Mouse (Mus musculus): ENCODE measurements at regions not wholly inside any gene's neighbourhood (a gene's known extent, or its start where the extent isn't known, plus 50 kb on each side); places are given as distances from the start of the nearest gene placed in this dataset.

DNA sequence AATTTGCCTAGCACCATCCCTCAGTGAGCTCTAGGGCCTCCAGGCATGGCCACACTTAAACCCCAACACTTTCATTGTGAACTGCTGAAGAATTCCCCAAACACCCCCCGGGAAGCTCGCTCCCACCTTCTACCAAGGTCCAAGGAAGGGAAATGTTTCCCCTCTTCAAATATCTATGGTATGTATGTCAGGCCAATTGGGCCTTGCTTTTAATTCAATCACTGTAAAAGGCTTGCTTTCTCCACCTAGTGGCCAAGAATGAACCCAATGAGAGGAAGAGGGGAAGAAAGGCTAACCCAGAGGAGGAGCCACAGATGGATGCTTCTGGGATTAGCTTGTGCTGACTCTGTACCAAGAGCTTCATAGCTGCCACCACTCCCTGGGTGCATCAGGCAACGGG, 336.3 kb upstream of the Tgfbr2 start:
- DNase-seq = no peak

DNA sequence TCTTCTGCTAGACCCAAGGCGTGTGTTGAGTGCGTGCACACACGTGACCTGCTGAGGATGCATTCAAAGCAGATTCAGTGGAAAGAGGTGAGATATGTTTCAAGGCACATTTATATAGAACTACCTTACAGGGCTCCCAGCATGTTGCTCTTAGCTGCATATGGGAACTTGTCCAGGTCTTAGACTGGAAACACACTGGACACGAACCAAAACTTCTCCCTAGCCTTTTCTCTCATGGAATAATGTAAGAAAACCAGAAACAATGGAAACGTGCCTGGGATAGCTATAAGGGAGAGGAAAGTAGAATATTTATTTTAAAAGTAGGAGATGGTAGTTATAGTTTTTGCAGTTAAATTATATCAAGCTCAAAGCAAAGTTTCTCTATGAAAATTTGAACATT, 332.6 kb upstream of the Tgfbr2 start:
- DNase-seq = no peak

DNA sequence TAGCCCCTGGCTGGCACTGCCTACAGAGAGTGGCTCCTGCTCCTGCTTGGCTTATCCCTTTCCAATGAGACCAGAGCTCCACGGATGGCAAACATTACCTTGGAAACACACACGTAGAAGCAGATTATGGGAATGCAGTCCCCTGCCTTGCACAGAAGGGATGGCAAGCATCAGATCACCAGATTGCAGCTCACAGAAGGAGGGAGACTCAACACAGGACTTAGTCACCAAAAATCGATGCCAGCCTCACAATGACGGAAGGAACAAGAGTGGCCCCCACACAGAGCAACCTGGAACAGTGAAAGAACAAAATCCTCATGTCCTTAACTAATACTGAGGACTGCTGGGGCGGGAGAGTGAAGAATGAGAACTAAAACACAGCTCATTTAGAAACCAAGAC, 327.7 kb upstream of the Tgfbr2 start:
- DNase-seq = no peak

DNA sequence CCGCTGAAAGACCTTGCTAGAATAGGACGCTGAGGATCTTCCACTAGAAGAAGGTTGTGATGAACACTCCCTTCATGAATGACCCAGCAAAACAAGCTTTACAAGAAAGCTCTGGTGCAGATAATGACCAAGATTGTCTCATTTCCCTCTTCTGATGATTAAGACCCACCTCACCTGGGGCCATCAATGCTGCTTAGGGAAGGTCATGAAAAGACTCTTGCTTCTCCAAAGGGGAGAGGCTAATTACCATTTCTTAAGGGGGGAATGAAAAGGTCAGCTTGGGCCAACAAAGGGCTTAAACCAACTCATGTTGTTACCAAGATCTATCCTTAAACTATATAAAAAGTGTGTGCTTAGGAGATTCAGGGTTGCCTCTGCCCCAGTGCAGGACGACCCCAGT, 325.8 kb upstream of the Tgfbr2 start:
- no peak for DNase-seq

DNA sequence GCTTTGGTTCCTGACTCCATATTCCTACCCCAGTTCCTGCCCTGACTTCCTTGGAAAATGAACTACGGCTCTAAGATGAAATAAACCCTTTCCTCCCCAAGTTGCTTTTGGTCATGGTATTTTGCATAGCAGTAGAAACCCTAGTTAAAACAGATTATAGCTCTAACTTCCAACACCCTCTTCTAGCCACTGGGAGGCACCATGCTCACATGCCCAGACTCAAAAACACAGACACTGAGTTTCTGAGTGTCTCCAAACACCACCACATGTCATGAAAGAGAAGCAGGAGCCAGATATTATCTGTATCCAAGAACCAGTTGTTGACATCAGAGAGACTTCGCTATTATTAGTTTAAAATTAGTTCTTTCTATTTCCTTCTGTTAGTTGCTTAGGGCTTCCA, 316.1 kb upstream of the Tgfbr2 start:
- DNase-seq = no peak

DNA sequence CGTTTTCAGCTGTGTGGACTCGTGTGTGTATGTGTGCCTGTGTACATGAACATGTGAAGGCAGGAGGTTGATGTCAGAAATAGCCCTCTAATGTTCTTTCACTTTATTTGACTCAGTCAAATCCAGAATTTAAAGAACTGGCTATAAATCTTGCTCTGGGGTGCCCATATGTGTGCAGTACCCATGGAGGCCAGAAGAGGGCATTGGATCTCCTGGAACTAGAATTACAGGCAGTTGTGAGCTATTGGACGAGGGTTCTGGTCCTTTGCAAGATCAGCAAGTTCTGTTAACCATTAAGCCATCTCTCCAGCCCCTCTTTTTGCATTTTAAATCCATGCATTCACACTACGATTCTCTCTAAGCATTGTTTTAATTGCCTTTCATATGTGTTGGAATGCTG, 314.6 kb upstream of the Tgfbr2 start:
- no peak for DNase-seq

DNA sequence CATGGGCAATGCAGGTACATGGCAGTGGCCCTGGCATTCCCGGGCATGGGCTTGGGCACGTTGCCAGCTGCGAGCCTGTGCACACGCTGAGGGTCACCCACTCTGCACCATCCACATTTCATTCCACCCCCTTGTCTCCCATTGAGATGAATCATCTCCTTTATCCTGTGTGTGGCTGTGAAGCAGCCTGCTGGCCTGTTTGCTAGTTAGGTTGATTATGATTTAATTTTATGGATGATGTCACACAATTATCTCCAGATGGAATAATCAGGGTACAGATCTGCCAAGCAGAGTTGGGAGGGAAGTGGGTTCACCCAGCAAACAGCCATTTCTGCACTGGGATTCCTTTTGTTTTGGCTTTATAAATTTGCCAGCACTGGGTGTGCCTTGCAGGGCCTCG, 314.1 kb upstream of the Tgfbr2 start:
- no peak for DNase-seq

DNA sequence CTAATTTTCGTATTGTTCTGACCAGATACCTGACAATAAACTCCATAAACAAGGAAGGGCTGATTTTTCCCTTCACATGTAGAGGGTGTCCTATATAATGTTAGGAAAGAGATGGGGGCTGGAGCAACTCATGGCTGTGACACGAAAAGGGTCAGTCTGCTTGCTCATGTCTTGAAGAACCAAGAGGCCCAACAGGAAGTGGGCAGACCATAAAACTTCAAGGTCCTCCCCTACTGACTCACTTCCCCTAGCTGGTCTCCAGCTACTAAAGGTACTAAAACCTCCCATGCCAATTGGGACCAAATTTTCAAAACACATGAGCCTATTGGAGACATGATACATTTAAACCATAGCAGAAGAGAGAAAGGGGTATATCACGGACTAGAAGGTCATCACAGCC, 302.1 kb upstream of the Tgfbr2 start:
- DNase-seq = no peak

DNA sequence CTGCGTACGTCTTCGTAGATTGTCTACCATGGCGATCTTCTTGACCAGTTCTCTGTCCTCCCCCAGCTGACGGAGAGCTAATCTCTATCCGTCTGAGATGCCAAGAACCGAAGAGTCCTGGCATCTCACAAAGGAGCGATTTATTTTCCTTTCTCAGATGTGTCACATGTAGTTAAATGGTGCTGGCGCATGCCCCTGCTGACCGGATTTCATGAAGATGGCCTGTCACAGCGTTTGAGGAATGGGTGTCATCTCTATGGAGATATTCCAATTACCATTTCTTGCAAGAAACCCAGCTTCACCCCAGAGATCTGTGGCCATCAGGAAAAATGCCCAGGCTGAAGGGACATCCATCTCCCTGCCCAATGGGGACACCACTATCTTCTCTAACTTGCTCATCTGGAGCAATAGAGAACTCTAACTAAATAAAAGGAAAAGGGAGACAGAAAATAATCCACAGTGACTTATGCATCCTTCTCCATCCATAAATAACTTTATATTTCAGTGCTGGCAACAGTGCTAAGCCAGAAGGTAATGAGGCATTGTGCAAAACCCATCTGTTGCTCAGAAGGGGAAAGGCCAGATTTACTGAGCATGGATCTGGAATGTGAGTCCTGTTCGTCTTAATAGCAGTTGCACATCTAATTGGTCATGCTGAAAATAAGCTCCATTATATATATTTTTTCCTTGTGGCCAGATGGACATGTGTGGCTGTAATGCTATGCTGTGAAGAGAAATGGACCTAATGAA, 300.2 kb upstream of the Tgfbr2 start:
- no peak for DNase-seq

DNA sequence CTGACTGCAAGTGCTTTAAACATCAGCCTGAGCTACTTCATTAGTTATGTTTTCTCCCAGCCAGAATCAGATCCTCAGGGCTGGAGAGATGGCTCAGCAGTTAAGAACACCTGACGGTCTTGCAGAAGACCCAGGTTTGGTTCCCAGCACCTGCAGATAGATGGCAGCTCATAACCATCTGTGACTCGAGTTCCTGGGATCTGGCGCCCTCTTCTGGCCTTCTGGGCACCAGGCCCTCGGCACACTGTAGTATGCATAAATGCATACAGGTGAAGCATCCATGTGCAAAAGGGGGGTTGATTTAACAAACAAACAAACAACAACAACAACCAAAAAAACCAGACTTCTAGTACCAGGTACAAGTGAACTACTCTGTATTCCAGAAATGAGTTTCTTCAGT, 297.7 kb upstream of the Tgfbr2 start:
- DNase-seq = no peak

DNA sequence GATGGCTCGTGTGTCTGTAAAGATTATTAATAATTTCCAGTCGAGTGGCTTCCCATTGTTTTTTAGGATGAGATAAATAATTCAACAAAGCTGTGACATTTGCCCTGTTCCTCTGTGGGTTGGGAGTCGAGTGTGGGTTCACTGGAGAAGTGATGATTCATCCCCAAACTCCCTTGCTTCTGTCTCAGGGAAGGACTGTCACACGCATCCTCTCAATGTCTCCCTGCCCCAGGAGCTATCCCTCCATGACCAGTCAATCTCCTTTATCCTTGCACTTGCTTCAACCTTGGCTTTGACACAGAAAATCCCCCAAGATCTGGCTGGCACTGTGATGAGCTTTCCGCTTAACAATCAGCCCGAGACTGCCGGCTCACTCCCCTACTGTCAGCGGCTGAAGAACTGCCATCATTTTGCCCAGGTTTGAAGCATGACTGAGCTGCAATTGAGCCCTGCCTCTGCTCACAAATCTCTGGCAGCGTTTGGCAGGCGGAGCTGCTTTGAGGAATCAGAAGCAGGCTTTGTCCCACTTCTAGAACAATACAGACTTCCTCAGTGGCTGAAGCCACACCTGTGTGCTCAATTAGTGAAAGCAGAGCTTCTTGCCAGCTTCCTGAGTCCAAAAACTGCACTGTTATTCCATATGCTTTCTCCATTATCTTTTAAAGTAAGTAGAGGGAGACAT, 293.6 kb upstream of the Tgfbr2 start:
- DNase-seq = peak; percentile 2

DNA sequence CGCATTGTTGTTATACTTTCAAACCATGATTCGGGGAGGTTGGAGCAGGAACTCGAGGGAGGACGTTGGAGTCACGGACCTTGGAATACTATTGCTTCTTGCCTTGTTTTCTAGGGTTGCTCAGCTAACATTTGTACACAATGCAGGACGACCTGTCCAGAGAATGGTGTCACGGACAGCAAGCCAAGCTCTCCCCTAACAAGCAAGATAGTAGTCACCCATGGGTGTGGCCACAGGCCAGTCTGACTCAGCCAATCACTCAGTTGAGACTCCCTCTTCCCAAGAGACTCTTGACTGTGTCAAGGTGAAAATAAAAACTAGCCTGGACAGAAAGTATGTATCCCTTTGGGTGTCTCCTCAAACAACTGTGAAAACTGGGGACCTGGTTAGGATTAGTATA, 291.2 kb upstream of the Tgfbr2 start:
- DNase-seq = peak; percentile 12

DNA sequence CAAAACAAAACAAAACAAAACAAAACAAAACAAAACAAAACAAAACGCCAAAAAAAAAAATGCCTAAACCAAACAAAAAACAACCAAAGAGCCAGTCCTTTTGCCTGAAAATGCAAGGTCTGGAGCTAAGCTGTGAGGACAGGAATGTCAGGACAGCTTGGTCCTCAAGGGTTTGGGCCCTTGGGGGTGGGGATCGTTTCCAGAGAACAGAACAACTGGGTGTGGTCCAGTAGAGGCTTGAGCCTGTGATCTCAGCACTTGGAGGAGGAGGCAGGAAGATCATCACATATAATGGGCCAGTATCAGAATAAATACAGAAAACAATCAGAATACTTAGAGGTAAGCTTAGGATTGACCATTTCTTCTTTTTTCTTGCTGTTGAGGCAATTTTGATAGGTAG, 289.5 kb upstream of the Tgfbr2 start:
- no peak for DNase-seq

DNA sequence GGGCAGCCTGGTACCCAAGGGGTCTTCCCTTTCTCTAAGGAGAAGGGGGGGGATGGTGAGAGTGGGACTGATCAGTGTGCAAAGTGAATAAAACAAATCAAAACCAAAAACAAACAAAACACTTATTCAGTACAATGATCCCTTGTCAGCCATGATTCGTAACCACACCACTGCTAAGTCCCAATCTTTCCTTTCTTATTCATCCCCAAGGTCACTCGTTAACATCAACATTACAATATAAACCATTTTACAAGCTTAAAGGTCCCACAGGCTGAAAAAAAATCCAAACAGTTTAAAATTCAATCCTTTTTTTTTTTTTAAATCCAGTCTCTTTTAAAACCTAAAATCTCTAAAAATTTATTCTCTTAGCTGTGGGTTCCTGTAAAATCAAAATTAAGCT, 287.1 kb upstream of the Tgfbr2 start:
- DNase-seq = no peak

DNA sequence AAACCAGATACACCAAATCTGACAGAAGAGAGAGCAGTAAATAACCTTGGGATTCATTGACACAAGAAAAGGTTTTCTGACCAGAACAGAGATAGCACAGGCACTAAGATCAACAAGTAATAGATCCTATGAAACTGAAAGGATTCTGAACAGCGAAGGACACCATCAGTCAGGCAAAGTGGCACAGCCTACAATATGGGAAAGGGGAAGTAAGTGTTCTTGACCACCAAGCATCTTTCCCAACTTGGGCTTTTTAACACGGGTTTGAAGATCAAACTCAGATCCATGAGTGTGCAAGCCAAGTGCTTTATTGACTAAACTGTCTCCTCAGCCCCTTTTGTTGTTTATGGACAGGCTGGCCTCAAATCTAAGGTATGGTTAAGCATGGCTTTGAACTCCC, 284.9 kb upstream of the Tgfbr2 start:
- no peak for DNase-seq

DNA sequence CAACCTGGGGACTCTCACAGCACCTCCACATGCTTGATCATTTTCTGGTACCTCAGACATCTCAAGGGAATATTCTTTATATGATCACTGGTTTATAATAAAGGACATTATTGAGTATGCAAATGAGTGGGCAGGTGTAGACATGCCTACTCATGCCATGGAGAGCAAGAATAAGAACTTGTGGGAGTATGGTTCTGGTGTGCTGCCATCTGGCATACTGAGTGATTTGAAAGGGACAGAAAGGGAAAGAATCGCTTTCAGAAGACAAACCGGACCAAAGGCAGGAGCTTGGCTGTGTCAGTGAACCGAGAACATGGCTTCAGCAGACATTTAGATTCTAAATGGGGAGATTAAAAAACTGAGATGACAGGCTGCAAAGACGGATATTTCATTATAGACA, 276.9 kb upstream of the Tgfbr2 start:
- no peak for DNase-seq

DNA sequence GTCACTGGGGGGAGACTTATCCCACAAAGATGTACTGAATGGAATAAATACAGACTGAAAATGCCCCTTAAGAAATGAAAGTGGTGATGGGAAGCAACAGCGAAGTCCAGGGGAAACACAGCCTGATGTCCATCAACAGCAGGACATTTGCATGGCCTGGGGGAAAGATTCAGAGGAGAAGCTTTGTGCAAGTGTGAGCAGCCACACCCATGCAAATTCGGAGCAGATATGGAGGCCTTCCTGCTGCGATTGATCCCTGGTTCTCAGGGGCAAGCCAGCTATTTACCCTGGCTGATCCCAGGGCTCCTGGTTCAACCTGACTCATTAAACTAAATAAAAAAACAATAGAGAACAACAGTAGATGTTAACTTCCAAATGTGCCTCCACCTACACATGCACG, 275.7 kb upstream of the Tgfbr2 start:
- DNase-seq = no peak

DNA sequence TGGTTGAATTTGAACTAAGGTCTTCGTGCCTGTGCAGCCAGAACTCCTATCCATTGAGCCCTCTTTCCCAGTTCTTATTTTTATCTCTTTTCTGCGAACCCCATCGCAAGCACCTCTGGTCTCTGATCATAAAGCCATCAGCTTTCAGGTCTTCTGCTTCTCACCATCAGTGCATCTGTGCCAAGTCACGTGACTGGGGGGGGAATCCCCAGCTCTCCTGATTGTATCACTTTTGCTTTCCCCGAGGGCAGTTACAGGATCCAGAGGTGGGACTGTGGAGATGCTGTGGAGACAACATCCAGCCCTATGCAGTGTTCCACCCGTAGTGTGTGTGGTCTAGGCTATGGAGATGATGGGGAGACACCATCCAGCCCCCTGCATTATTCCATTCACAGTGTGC, 272.6 kb upstream of the Tgfbr2 start:
- no peak for DNase-seq

DNA sequence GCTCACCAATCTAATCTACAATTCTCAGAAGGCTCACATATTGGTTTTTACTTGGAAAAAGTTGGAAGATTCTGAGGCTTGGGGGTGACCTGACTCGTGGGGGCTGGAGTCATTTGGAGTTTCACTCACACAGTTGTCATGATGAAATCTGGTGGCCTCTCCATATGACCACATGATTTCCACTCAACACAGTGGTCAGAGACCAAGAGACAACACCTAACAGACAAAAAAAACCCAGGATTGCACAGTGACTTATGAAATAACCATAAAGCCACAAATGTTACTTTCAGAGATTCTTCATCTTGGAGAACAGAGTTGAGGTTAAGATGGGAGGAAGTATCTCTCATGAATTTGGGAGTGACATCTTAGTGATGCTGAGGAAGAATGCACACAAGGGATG, 263.4 kb upstream of the Tgfbr2 start:
- DNase-seq = no peak

DNA sequence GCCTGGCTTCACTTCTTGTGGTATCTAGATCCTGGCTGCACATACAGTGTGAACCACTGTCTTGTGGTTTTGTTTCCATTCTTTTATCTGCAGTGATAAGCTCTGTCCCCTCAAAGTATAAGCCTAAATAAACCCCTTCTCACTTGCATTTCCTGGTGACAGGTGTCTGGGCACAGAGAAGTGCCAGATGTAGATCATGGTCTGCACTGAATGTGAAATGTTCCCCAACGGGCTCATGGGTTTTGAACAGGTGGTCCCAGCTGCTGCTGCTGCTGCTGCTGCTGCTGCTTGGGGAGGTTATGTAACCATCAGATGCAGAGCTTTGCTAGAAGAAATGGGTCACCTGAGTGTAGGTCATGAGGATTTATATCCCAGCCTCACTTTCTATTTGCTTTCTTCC, 259.3 kb upstream of the Tgfbr2 start:
- no peak for DNase-seq

DNA sequence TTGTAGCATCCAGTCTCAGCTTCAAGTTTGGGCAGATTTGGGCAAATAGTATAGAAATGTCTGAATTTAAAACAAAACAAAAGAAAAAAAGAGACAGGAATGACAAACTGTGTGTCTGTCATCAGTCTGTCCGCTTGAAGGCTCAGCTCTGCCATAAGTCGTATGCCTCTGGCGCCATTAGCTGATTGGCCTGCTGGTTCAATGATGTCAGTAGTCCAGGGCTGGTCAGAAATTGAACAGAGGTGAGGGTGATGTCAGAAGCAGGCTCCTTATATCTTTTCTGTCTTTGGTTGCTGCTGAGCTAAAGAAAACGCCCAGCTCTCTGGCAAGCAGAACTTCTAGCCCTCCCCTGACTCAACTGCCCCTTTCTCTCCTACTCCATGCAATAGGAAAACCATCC, 253.9 kb upstream of the Tgfbr2 start:
- DNase-seq = no peak

DNA sequence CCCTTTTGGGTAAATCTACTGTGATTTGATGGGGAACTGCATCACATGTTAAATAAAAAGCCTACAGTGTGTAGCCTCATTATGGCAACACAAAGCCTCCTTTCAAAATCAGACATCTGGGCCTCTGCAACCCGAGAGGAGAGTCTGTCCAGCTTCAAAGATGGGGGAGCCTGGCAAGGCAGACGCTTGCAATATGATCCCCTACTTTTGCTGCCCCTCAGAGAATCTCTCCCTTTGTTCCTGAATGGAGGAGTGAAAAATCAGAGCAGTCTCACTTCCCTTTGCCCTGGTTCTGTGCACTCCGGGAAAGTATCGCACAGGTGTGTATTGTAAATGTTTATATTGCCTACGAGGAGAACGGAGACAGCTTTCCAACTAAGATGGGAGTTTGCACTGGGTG, 253.3 kb upstream of the Tgfbr2 start:
- DNase-seq = no peak

DNA sequence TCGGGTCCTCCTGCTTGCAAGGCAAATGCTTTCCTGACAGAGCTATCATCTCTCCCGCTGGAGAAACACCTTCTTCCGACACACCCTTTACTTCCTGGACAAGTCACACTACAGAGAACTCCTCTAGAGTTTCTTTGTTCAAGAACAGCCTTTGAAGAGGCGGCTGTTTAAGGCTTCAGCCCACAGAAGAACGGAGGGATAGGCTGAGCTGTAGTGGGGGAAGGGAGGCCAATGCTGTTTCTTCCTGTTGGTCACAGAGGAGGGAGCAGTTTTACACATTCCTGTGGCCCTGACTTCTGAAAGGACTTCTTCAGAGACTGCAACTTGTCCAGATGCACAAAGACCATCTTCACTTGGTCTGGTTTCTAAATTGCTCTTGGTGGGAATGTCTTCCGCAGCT, 252.1 kb upstream of the Tgfbr2 start:
- DNase-seq = no peak

DNA sequence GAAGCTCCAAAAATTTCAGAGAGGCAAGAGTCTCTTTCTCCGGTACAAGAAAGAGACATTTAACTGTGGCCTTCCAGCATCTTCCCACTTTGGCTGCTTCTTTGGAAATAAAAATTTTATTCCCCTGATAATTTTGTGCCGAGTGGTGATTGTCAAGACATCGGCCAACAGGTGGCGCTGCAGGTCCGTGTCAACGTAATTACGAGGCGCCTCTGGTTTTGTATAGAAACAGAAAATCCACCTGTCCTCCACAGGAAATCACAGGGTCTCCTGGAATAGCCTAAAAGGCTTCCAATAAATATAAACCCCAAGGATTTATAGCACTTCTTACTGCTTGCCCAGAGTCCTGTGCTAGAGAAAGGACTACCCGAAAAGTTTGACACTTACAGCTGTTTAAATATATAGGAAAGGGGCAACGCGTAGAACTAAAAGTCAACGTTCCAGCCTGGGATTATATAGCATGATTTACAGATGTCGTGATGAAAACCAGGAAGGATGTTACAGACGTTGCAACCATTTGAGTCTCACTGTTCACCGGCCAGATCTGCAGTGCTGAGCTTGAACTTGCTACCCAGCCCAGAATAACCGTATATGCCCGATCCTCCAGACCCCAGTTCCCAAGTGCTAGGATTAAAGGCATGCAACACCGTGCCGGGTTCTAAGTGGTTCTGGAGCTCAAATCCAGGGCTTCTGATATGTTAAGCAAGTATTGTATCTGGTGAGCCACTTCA, 251.3 kb upstream of the Tgfbr2 start:
- DNase-seq = peak; percentile 59
